In genomic region chr10:85046585-85046984, GRCm38 (mm10) we compare ENCODE assay signal across 7 mouse cellular contexts. TPM values are rescaled to one million over a fixed set of nuclear protein-coding genes. Genes with fewer than 3 reads are reported as not detected.
DNase-seq lines count a peak whose midpoint lies in the region; ATAC-seq lines count a peak whose summit lies in the region.

No protein-coding gene starts in this region.

- H3K27ac ChIP-seq in kidney, embryonic 15.5 days: no peak overlapping the region
- H3K27ac ChIP-seq in forebrain, embryonic 16.5 days (ENCODE audit: low read length): no peak overlapping the region

- no peaks in the 10 kb centered on the region for H3K9me3 ChIP-seq in kidney, embryonic 15.5 days (replicated peaks)
- no peaks in the 10 kb centered on the region for H3K9me3 ChIP-seq in forebrain, embryonic 16.5 days (ENCODE audit: control insufficient read depth, low read length)

- H3K4me3 ChIP-seq in kidney, embryonic 15.5 days (replicated peaks): no peak overlapping the region
- H3K4me3 ChIP-seq in forebrain, embryonic 16.5 days (replicated peaks; ENCODE audit: low read length): no peak overlapping the region

- H3K27me3 ChIP-seq in kidney, embryonic 15.5 days: no peaks in the 10 kb centered on the region
- 0 out of 2 replicates have a peak, but pooled peaks cover 7% of the 10 kb centered on the region for H3K27me3 ChIP-seq in forebrain, embryonic 16.5 days (replicated peaks; ENCODE audit: control insufficient read depth, insufficient read depth, low read length)

- ATAC-seq in kidney, embryonic 15.5 days (replicated peaks; ENCODE audit: low FRiP score): no peak
- peak; percentile 41; the same call in 1 of the 2 replicates for ATAC-seq in megakaryocyte-erythroid progenitor cell, adult 5-6 weeks (replicated peaks; ENCODE audit: low FRiP score, low TSS enrichment, poor library complexity, severe bottlenecking)
- no peak for ATAC-seq in forebrain, embryonic 16.5 days

- no peaks in the 10 kb centered on the region for H3K36me3 ChIP-seq in kidney, embryonic 15.5 days
- H3K36me3 ChIP-seq in forebrain, embryonic 16.5 days (ENCODE audit: control insufficient read depth, insufficient read depth): no peaks in the 10 kb centered on the region

- peak; percentile 13 for DNase-seq in kidney, adult 9 months
- DNase-seq in A20 (ENCODE audit: low read depth, low spot score) (peak; percentile 51), MEL-GATA-1-ER (ENCODE audit: extremely low read depth, low read depth) (peak; percentile 22)
- peak; percentile 35 for DNase-seq in embryo, embryonic 9.5 days (ENCODE audit: extremely low spot score)

- H3K4me1 ChIP-seq in kidney, embryonic 15.5 days: peaks cover 10% of the 10 kb centered on the region
- peaks cover 8% of the 10 kb centered on the region for H3K4me1 ChIP-seq in forebrain, embryonic 16.5 days (replicated peaks; ENCODE audit: control insufficient read depth, insufficient read depth, low read length)

- 40% methylated on average over 5 of the region's 5 CpGs for WGBS in kidney, embryonic 15.5 days
- WGBS in forebrain, embryonic 16.5 days: 14% methylated on average over 5 of the region's 5 CpGs

- H3K9ac ChIP-seq in kidney, embryonic 15.5 days: no peak overlapping the region
- no peak overlapping the region for H3K9ac ChIP-seq in forebrain, embryonic 16.5 days (replicated peaks; ENCODE audit: low read depth, low read length)

- no peak overlapping the region for H3K4me2 ChIP-seq in kidney, embryonic 15.5 days
- H3K4me2 ChIP-seq in forebrain, embryonic 16.5 days (ENCODE audit: low read length): no peak overlapping the region

RNA-seq across cellular contexts. Expression of gene Fhl4, which starts 55.7 kb away (rescaled TPM):
- polyA plus RNA-seq in kidney, embryonic 15.5 days (2015; fragmentation: Nextera tagmentation; extraction: Ambion mirVana): 0.68 and 0.99 TPM in 2 replicates
- 1.5 TPM in 1 of 2 replicates, not detected in the other for total RNA-seq in megakaryocyte-erythroid progenitor cell, adult 5-6 weeks (2014; fragmentation: Nextera tagmentation)
- 1.0 and 3.0 TPM in 2 replicates for total RNA-seq in megakaryocyte-erythroid progenitor cell, adult 5-6 weeks (2017)
- 2.2 and 2.7 TPM in 2 replicates for polyA plus RNA-seq in forebrain, embryonic 16.5 days (2015; fragmentation: Nextera tagmentation; extraction: Ambion mirVana)

RNA-seq across cellular contexts. Expression of gene Tmem263, which starts 55.8 kb away (rescaled TPM):
- polyA plus RNA-seq in kidney, embryonic 15.5 days (2015; fragmentation: Nextera tagmentation; extraction: Ambion mirVana): 80.4 and 82.5 TPM in 2 replicates
- 12.8 and 15.7 TPM in 2 replicates for total RNA-seq in megakaryocyte-erythroid progenitor cell, adult 5-6 weeks (2014; fragmentation: Nextera tagmentation)
- total RNA-seq in megakaryocyte-erythroid progenitor cell, adult 5-6 weeks (2017): 17.8 and 18.7 TPM in 2 replicates
- 63.0 and 65.9 TPM in 2 replicates for polyA plus RNA-seq in forebrain, embryonic 16.5 days (2015; fragmentation: Nextera tagmentation; extraction: Ambion mirVana)
